Mouse (Mus musculus): ENCODE measurements at regions not wholly inside any gene's neighbourhood (a gene's known extent, or its start where the extent isn't known, plus 50 kb on each side); places are given as distances from the start of the nearest gene placed in this dataset.

- no peak for DNase-seq (ENCODE audit: low spot score in 2 of 2)
These were observed 1884.0 kb upstream of the Lrrc6 start for GRCm38 (mm10) chr15:68384571-68385335.

DNA sequence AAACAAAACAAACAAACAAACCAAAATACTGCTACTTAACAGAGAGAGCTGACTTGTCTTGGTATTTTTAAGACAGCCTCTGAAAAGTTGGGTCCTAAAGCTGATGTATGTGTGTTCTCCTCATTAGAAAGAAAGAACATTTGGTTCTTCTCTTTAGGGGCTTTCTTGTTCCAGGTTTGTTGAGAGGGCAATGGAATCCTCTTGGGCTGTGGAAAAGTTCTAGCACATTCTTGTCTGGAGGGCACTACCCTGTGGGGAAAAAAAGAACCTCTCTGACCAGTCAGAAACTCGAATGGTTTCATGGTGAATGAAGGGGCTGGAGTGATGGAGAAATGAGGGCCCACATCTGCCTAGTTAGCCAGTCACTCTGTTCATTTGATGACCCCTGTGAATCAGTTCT, 1874.5 kb upstream of the Lrrc6 start:
- no peak for DNase-seq (ENCODE audit: low spot score in 2 of 2)

- DNase-seq (ENCODE audit: low spot score in 2 of 2), result no peak
These were observed 1866.1 kb upstream of the Lrrc6 start for GRCm38 (mm10) chr15:68366816-68367215.

DNA sequence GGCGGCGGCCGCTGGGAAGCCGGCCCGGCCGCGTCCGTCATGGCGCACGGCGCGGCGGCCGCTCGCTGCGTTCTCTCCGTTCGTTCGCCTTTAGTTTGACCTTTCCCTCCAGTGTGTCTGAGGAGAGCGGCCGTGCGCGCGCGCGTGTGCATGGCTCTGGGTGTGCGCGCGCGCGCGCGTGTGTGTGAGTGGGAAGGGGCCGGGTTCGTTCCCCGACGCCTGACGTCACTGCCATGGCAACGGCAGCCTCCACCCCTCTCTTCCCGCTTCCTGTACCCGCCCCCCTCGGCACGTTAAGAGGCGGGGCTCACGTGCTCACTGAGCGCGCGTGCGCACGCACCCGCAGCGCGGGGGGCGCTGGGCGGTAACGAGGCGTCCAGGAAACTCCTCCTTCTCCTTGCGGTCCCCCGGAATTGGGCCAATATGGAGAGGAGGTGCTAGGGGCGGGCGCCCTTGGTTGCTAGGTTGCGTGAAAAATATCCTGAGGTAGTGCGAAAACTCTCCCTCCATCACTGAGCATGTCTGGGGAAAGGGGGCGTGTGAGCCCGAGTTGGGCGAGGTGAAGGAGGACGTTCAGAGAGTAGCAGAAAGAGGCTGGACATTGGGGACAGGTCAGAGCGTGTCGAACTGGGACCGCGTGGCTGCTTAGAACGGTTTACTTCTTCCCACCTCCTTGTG, 1862.5 kb upstream of the Lrrc6 start:
- peak; percentile 92 to 99 for DNase-seq (ENCODE audit: low spot score in 2 of 2)

- peak in 1 of 2 experiments; percentile 14 for DNase-seq (ENCODE audit: low spot score in 2 of 2)
These were observed 1861.7 kb upstream of the Lrrc6 start for GRCm38 (mm10) chr15:68362081-68363057.

- no peak for DNase-seq (ENCODE audit: low spot score in 2 of 2)
These were observed 1860.5 kb upstream of the Lrrc6 start for GRCm38 (mm10) chr15:68360956-68361908.

GRCm38 (mm10) chr15:68359496-68359895, 1858.8 kb upstream of the Lrrc6 start:
- no peak for DNase-seq (ENCODE audit: low spot score in 2 of 2)

GRCm38 (mm10) chr15:68355957-68356356, 1855.2 kb upstream of the Lrrc6 start:
- no peak for DNase-seq (ENCODE audit: low spot score in 2 of 2)

- DNase-seq (ENCODE audit: low spot score in 2 of 2), result no peak
These were observed 1843.9 kb upstream of the Lrrc6 start for GRCm38 (mm10) chr15:68344652-68345051.

DNA sequence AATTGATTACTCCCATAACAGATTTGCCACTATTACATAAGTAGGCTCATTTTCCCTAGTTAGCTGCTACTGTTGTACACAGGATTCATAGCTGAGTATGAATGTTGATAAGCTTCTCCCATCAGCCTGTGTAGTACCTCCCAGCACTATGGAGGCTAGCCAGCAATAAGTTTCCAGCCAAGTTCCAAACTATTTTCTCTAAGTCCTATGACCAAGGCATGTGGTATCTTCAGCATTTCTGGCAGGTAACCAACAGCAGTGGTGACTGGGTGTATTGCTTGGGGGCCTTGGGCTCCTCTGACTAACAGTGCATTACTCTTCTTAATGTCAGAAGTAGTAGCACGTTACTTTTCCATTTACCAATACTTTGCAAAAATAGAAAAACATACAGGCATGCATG, 1841.8 kb upstream of the Lrrc6 start:
- no peak for DNase-seq (ENCODE audit: low spot score in 2 of 2)

GRCm38 (mm10) chr15:68341056-68341455, 1840.3 kb upstream of the Lrrc6 start:
- no peak for DNase-seq (ENCODE audit: low spot score in 2 of 2)

- no peak for DNase-seq (ENCODE audit: low spot score in 2 of 2)
These were observed 1836.6 kb upstream of the Lrrc6 start for GRCm38 (mm10) chr15:68337264-68337663.

- DNase-seq (ENCODE audit: low spot score in 2 of 2), result no peak
These were observed 1835.1 kb upstream of the Lrrc6 start for GRCm38 (mm10) chr15:68335837-68336236.

DNA sequence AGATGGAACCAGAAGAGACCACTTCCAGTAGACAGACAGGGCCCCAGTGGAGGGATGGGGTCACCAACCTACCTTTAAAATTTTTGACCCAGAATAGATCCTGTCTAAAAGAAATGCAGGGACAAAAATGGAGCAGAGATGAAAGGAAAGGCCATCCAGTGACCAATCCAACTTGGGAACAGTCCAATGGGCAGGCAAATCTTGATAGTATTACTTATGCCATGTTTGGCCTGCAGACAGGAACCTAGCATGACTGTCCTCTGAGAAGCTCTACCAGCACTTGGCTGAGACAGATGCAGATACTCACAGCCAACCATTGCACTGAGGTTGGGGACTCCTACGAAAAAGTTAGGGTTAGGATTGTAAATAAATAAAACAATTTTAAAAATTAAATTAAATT, 1815.4 kb upstream of the Lrrc6 start:
- no peak for DNase-seq (ENCODE audit: low spot score in 2 of 2)

Small RNA genes lying in the stretch of these regions (microRNA-seq; reads per million reads assigned to microRNA genes)
- gene Mir30b (153 to 172 reads per million in 2 experiments), gene Mir30d (6,858 to 8,061 reads per million in 2 experiments)
